In the genomic region with DNA sequence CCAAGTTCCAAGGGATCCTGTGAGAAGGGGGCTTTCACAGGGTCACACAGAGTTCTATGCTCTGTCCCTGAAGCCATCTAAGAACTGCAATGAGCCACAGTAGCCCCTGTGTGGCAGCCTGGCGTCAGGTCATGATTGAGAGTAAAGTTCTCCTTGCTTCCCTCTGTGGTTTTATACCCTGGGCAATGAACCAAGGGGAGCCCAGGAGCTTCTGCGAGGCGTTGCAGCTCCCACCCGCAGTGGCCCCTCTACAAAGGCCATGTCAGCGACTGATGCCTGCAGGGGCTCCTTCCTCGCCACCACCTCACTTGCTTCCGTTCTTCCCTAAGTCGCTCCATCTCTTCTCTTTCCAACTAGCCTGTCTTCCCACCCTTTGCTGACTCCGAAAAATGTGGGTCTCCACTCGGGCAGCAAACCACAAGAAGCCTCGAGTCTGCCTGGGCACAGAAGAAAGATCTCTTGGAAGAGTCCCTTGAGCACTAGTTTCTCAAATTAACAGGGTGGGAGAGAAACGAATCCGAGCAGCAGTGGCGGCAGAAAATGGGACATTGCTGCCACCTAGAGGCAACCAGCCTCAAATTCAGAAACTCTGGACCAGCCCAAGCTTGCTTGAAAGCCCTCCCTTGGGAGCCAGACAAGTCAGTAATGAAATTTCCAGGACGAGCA, we compare ENCODE assay signal across 8 mouse cellular contexts. TPM values are rescaled to one million over a fixed set of nuclear protein-coding genes. Genes with fewer than 3 reads are reported as not detected.
A peak's percentile ranks its signal among the peaks of the same experiment; 100 is the strongest.
DNase-seq lines count a peak whose midpoint lies in the region; ATAC-seq lines count a peak whose summit lies in the region.

No protein-coding gene starts in this region.

- no peaks in the 10 kb centered on the region for H3K9me3 ChIP-seq in embryonic facial prominence, embryonic 11.5 days (replicated peaks; ENCODE audit: control insufficient read depth, low read length)
- no peaks in the 10 kb centered on the region for H3K9me3 ChIP-seq in limb, embryonic 12.5 days
- no peaks in the 10 kb centered on the region for H3K9me3 ChIP-seq in midbrain, embryonic 14.5 days (ENCODE audit: control insufficient read depth, low read length)

- peak overlapping the region; percentile 48 for H3K9ac ChIP-seq in embryonic facial prominence, embryonic 11.5 days (replicated peaks; ENCODE audit: low read length)
- peak overlapping the region; percentile 57; the same call in 1 of the 2 replicates for H3K9ac ChIP-seq in limb, embryonic 12.5 days (replicated peaks)
- peak overlapping the region; percentile 55 for H3K9ac ChIP-seq in midbrain, embryonic 14.5 days (replicated peaks; ENCODE audit: low read length)

- H3K4me1 ChIP-seq in embryonic facial prominence, embryonic 11.5 days (ENCODE audit: control insufficient read depth, insufficient read depth, low read length): no peaks in the 10 kb centered on the region
- no peaks in the 10 kb centered on the region for H3K4me1 ChIP-seq in limb, embryonic 12.5 days (replicated peaks)
- peaks cover 6% of the 10 kb centered on the region; the same call in 1 of the 2 replicates for H3K4me1 ChIP-seq in midbrain, embryonic 14.5 days (ENCODE audit: control insufficient read depth, insufficient read depth, low read length)

- H3K4me3 ChIP-seq in embryonic facial prominence, embryonic 11.5 days (ENCODE audit: low read depth, low read length): peak overlapping the region; percentile 27
- peak overlapping the region; percentile 46 for H3K4me3 ChIP-seq in limb, embryonic 12.5 days (replicated peaks)
- peak overlapping the region; percentile 39 for H3K4me3 ChIP-seq in midbrain, embryonic 14.5 days (replicated peaks; ENCODE audit: low read depth, low read length)

- H3K27me3 ChIP-seq in embryonic facial prominence, embryonic 11.5 days (ENCODE audit: control insufficient read depth, insufficient read depth, low read length): no peaks in the 10 kb centered on the region
- H3K27me3 ChIP-seq in limb, embryonic 12.5 days: 0 out of 2 replicates have a peak, but pooled peaks cover 5% of the 10 kb centered on the region
- no peaks in the 10 kb centered on the region for H3K27me3 ChIP-seq in midbrain, embryonic 14.5 days (ENCODE audit: control insufficient read depth, insufficient read depth, low read length)

- H3K36me3 ChIP-seq in embryonic facial prominence, embryonic 11.5 days (replicated peaks; ENCODE audit: control insufficient read depth, insufficient read depth, low read depth, low read length): no peaks in the 10 kb centered on the region
- H3K36me3 ChIP-seq in limb, embryonic 12.5 days: no peaks in the 10 kb centered on the region
- H3K36me3 ChIP-seq in midbrain, embryonic 14.5 days (ENCODE audit: control insufficient read depth, insufficient read depth, low read length): no peaks in the 10 kb centered on the region

- H3K4me2 ChIP-seq in embryonic facial prominence, embryonic 11.5 days (ENCODE audit: low read depth, low read length): peak overlapping the region; percentile 68
- peak overlapping the region; percentile 90 for H3K4me2 ChIP-seq in limb, embryonic 12.5 days
- peak overlapping the region; percentile 94 for H3K4me2 ChIP-seq in midbrain, embryonic 14.5 days (ENCODE audit: low read length)

- peak; percentile 63 to 68 for DNase-seq in urinary bladder, adult 18-20 months (ENCODE audit: low spot score in 2 of 2)
- DNase-seq in urinary bladder, postnatal 10 days (ENCODE audit: low spot score): no peak
- peak; percentile 91 for DNase-seq in embryonic facial prominence, embryonic 11.5 days (ENCODE audit: low spot score)
- DNase-seq in heart, adult 11 months: peak; percentile 98
- peak; percentile 54 for DNase-seq in kidney, adult 11 months
- DNase-seq in midbrain, embryonic 14.5 days: peak; percentile 96
- DNase-seq in spleen, adult 12 weeks (ENCODE audit: low spot score): peak; percentile 41

- under 1% methylated on average over 15 of the region's 15 CpGs for WGBS in embryonic facial prominence, embryonic 11.5 days
- WGBS in limb, embryonic 12.5 days: under 1% methylated on average over 15 of the region's 15 CpGs
- 2% methylated on average over 15 of the region's 15 CpGs for WGBS in midbrain, embryonic 14.5 days

- peak; percentile 82 for ATAC-seq in embryonic facial prominence, embryonic 11.5 days (replicated peaks; ENCODE audit: insufficient number of reproducible peaks, low FRiP score, low TSS enrichment, low read depth)
- ATAC-seq in limb, embryonic 12.5 days (ENCODE audit: insufficient number of reproducible peaks, insufficient read depth, low FRiP score, low TSS enrichment, low read depth): peak; percentile 77; the same call in 1 of the 2 replicates
- peak; percentile 84 for ATAC-seq in midbrain, embryonic 14.5 days (ENCODE audit: low FRiP score, low TSS enrichment)

- no peak overlapping the region for H3K27ac ChIP-seq in embryonic facial prominence, embryonic 11.5 days (replicated peaks; ENCODE audit: low read depth, low read length)
- no peak overlapping the region for H3K27ac ChIP-seq in limb, embryonic 12.5 days
- no peak overlapping the region for H3K27ac ChIP-seq in midbrain, embryonic 14.5 days (replicated peaks; ENCODE audit: low read depth, low read length)

RNA-seq across cellular contexts. Expression of gene 1700016C15Rik, which starts 27.0 kb away (rescaled TPM):
- polyA plus RNA-seq in embryonic facial prominence, embryonic 11.5 days (2014; fragmentation: Nextera tagmentation; extraction: Ambion mirVana): not detected in 2 replicates
- not detected in 2 replicates for polyA plus RNA-seq in limb, embryonic 12.5 days (2016; fragmentation: Nextera tagmentation; extraction: Ambion mirVana)
- 0.38 TPM in 1 of 2 replicates, not detected in the other for polyA plus RNA-seq in midbrain, embryonic 14.5 days (2014; fragmentation: Nextera tagmentation; extraction: Ambion mirVana)
